Mouse (Mus musculus) MEL (cell line): ENCODE results near the gene Usf1.

Source experiments
- CTCF ChIP-seq, 3 experiments: IDR thresholded peaks in 2 of 3; conservative IDR thresholded peaks in 1 of 3; 2 replicates each; pipeline ENCODE4 v1.5.1; 2011 to 2012; ENCODE audit warnings: low read length in 3 of 3, low read depth in 2 of 3, mild to moderate bottlenecking in 2 of 3, improper control_type of control experiment in 1 of 3, inconsistent platforms in 1 of 3, mixed read lengths in 1 of 3, moderate library complexity in 1 of 3; ENCODE audit not compliant: control insufficient read depth in 1 of 3, insufficient read depth in 1 of 3, poor library complexity in 1 of 3, severe bottlenecking in 1 of 3
- EP300 ChIP-seq, 2 experiments: IDR thresholded peaks; 2 replicates each; pipeline ENCODE4 v1.6.1; 2011; ENCODE audit warnings: improper control_type of control experiment in 2 of 2, low read length in 2 of 2, low read depth in 1 of 2, mild to moderate bottlenecking in 1 of 2
- GATA1 ChIP-seq: IDR thresholded peaks from 2 replicates; pipeline ENCODE4 v1.6.1; 2011; ENCODE audit warnings: low read depth, low read length, improper control_type of control experiment
- SIN3A ChIP-seq: IDR thresholded peaks from 2 replicates; pipeline ENCODE4 v1.6.1; 2012; ENCODE audit warnings: low read length, improper control_type of control experiment, inconsistent platforms

- TF ChIP-seq EP300 (IDR thresholded peaks at IDR 0.05; ENCODE audit: low read depth in 1 of 2, low read length in 2 of 2): no peak
- no peak for TF ChIP-seq GATA1
- no peak for TF ChIP-seq CTCF (IDR thresholded peaks at IDR 0.05 in 2 of 3, conservative IDR thresholded peaks at IDR 0.05 in 1 of 3; ENCODE audit: control insufficient read depth in 1 of 3, insufficient read depth in 1 of 3, low read depth in 2 of 3, low read length in 3 of 3, poor library complexity in 1 of 3, severe bottlenecking in 1 of 3)
- TF ChIP-seq SIN3A: no peak
Observed at GRCm38 (mm10) chr1:171402991-171403390, 8.1 kb upstream of the Usf1 start.
